ENCODE assay signal across 27 mouse cellular contexts in the genomic region with DNA sequence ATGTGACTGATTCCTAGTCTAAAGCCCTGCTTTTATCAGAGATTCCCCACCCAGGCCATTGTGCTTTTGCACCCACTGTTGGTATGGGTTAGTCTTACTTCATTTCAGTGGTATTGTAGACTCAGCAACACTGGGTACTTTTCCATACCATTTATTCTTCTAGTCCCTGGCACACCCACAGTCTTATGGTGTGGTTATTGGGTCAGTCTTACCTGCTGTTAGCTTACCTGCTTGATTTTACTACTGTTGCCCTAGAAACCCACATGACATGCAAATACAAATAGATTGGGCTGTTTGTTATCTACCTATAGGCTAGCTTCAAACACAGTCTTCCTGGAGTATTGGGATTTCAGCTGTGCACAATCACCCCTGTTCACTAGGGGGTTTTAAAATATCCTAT. TPM values are rescaled to one million over a fixed set of nuclear protein-coding genes. Genes with fewer than 3 reads are reported as not detected.
DNase-seq lines count a peak whose midpoint lies in the region; ATAC-seq and TF ChIP-seq lines count a peak whose summit lies in the region.
"Had no signal": no experiment of that assay in that cellular context is flagged by ENCODE, and none has a peak within 500 bp of the region (broad histone marks: within the 10 kb centered on the region; RNA-seq: fewer than 3 reads in every experiment).

No protein-coding gene starts in this region.

- ATAC-seq in heart, embryonic 16.5 days (replicated peaks; ENCODE audit: extremely low read depth, insufficient read depth, low FRiP score): no peak
- ATAC-seq in heart, embryonic 12.5 days (ENCODE audit: insufficient number of reproducible peaks, low FRiP score): no peak
- ATAC-seq in intestine, embryonic 16.5 days: peak; percentile 54
- ATAC-seq in stomach, embryonic 15.5 days (ENCODE audit: insufficient read depth, low FRiP score, low read depth): no peak
- ATAC-seq in megakaryocyte-erythroid progenitor cell, adult 5-6 weeks (replicated peaks; ENCODE audit: low FRiP score, low TSS enrichment, poor library complexity, severe bottlenecking): no peak
- ATAC-seq in hindbrain, postnatal 0 days: no peak
- ATAC-seq: forebrain, embryonic 13.5 days; midbrain, embryonic 16.5 days had no signal

- H3K27ac ChIP-seq in heart, embryonic 16.5 days (ENCODE audit: low read length): 0 out of 2 replicates have a peak overlapping the region, but pooled peaks have one; percentile 16
- H3K27ac ChIP-seq in heart, embryonic 12.5 days (ENCODE audit: poor library complexity, severe bottlenecking): no peak overlapping the region; the same call in 1 of the 2 replicates
- peak overlapping the region; percentile 8; the same call in 1 of the 2 replicates for H3K27ac ChIP-seq in embryonic fibroblast, embryonic 13.5 days (ENCODE audit: insufficient read depth, low read length)
- no peak overlapping the region for H3K27ac ChIP-seq in intestine, embryonic 16.5 days (ENCODE audit: low read length)
- H3K27ac ChIP-seq in stomach, embryonic 15.5 days: peak overlapping the region; percentile 63
- H3K27ac ChIP-seq in hindbrain, postnatal 0 days: no peak overlapping the region
- H3K27ac ChIP-seq: embryonic facial prominence, embryonic 13.5 days; forebrain, embryonic 13.5 days; heart, embryonic 13.5 days; hindbrain, embryonic 14.5 days; lung, embryonic 15.5 days had no signal

- TF ChIP-seq CTCF in embryonic fibroblast, embryonic 13.5 days (IDR thresholded peaks at IDR 0.05; ENCODE audit: borderline replicate concordance, insufficient read depth, low read length): no peak
- TF ChIP-seq CTCF in hindbrain, postnatal 0 days (IDR thresholded peaks at IDR 0.05; ENCODE audit: low read depth): no peak

- TF ChIP-seq POLR2A in embryonic fibroblast, embryonic 13.5 days (IDR thresholded peaks at IDR 0.05; ENCODE audit: low read depth, low read length): no peak

- no peaks in the 10 kb centered on the region for H3K27me3 ChIP-seq in heart, embryonic 16.5 days (ENCODE audit: control insufficient read depth, insufficient read depth, low read length)
- H3K27me3 ChIP-seq in heart, embryonic 12.5 days (replicated peaks): no peaks in the 10 kb centered on the region
- no peaks in the 10 kb centered on the region for H3K27me3 ChIP-seq in intestine, embryonic 16.5 days (replicated peaks; ENCODE audit: control insufficient read depth, insufficient read depth, low read length)
- H3K27me3 ChIP-seq in stomach, embryonic 15.5 days (replicated peaks): no peaks in the 10 kb centered on the region
- no peaks in the 10 kb centered on the region for H3K27me3 ChIP-seq in hindbrain, postnatal 0 days (ENCODE audit: insufficient read depth, low read length)
- H3K27me3 ChIP-seq: CH12.LX; embryonic facial prominence, embryonic 13.5 days; forebrain, embryonic 13.5 days; heart, embryonic 13.5 days; lung, embryonic 15.5 days had no signal

- no peaks in the 10 kb centered on the region for H3K9me3 ChIP-seq in heart, embryonic 16.5 days (replicated peaks; ENCODE audit: control insufficient read depth, low read length)
- H3K9me3 ChIP-seq in heart, embryonic 12.5 days (replicated peaks): no peaks in the 10 kb centered on the region
- no peaks in the 10 kb centered on the region for H3K9me3 ChIP-seq in intestine, embryonic 16.5 days (ENCODE audit: control insufficient read depth, low read length)
- no peaks in the 10 kb centered on the region for H3K9me3 ChIP-seq in stomach, embryonic 15.5 days
- H3K9me3 ChIP-seq in hindbrain, postnatal 0 days (ENCODE audit: low read length): no peaks in the 10 kb centered on the region
- H3K9me3 ChIP-seq: embryonic facial prominence, embryonic 13.5 days; forebrain, embryonic 13.5 days; heart, embryonic 13.5 days; lung, embryonic 15.5 days had no signal

- no peak overlapping the region for H3K4me3 ChIP-seq in heart, embryonic 16.5 days (ENCODE audit: low read length)
- H3K4me3 ChIP-seq in heart, embryonic 12.5 days: no peak overlapping the region
- H3K4me3 ChIP-seq in embryonic fibroblast, embryonic 13.5 days (ENCODE audit: insufficient read depth, low read length): no peak overlapping the region
- H3K4me3 ChIP-seq in intestine, embryonic 16.5 days (ENCODE audit: low read length): no peak overlapping the region
- no peak overlapping the region for H3K4me3 ChIP-seq in stomach, embryonic 15.5 days (replicated peaks)
- H3K4me3 ChIP-seq in hindbrain, postnatal 0 days (ENCODE audit: low read length): no peak overlapping the region
- H3K4me3 ChIP-seq: embryonic facial prominence, embryonic 13.5 days; forebrain, embryonic 13.5 days; heart, embryonic 13.5 days; lung, embryonic 15.5 days had no signal

- H3K9ac ChIP-seq in heart, embryonic 16.5 days (ENCODE audit: low read length): no peak overlapping the region
- no peak overlapping the region for H3K9ac ChIP-seq in heart, embryonic 12.5 days
- no peak overlapping the region for H3K9ac ChIP-seq in intestine, embryonic 16.5 days (ENCODE audit: low read depth, low read length)
- H3K9ac ChIP-seq in stomach, embryonic 15.5 days: no peak overlapping the region
- no peak overlapping the region for H3K9ac ChIP-seq in hindbrain, postnatal 0 days (replicated peaks; ENCODE audit: low read length)
- H3K9ac ChIP-seq: embryonic facial prominence, embryonic 13.5 days; forebrain, embryonic 13.5 days; heart, embryonic 13.5 days; hindbrain, embryonic 14.5 days; lung, embryonic 15.5 days had no signal

- no peaks in the 10 kb centered on the region for H3K36me3 ChIP-seq in heart, embryonic 16.5 days (ENCODE audit: control insufficient read depth, insufficient read depth)
- 0 out of 2 replicates have a peak, but pooled peaks cover 3% of the 10 kb centered on the region for H3K36me3 ChIP-seq in heart, embryonic 12.5 days
- no peaks in the 10 kb centered on the region for H3K36me3 ChIP-seq in intestine, embryonic 16.5 days (ENCODE audit: control insufficient read depth, insufficient read depth, low read length)
- H3K36me3 ChIP-seq in stomach, embryonic 15.5 days: no peaks in the 10 kb centered on the region
- H3K36me3 ChIP-seq in hindbrain, postnatal 0 days (ENCODE audit: insufficient read depth, low read length): no peaks in the 10 kb centered on the region
- H3K36me3 ChIP-seq: embryonic facial prominence, embryonic 13.5 days; lung, embryonic 15.5 days had no signal

- H3K4me2 ChIP-seq in heart, embryonic 16.5 days (ENCODE audit: low read depth, low read length): no peak overlapping the region
- no peak overlapping the region for H3K4me2 ChIP-seq in heart, embryonic 12.5 days
- H3K4me2 ChIP-seq in intestine, embryonic 16.5 days (ENCODE audit: low read depth, low read length): no peak overlapping the region
- H3K4me2 ChIP-seq in stomach, embryonic 15.5 days: no peak overlapping the region
- H3K4me2 ChIP-seq in hindbrain, postnatal 0 days (ENCODE audit: low read depth, low read length): no peak overlapping the region
- H3K4me2 ChIP-seq: embryonic facial prominence, embryonic 13.5 days; forebrain, embryonic 13.5 days; heart, embryonic 13.5 days; hindbrain, embryonic 14.5 days; liver, embryonic 11.5 days; lung, embryonic 15.5 days; midbrain, embryonic 11.5 days had no signal

- DNase-seq in hindbrain, postnatal 0 days (ENCODE audit: low spot score): no peak
- DNase-seq in kidney, adult 18-20 months: no peak
- DNase-seq: adrenal gland, adult 8-10 months; cerebellum, adult 8-10 months; embryo, embryonic 11 days; gastrocnemius, postnatal 14 days; kidney, postnatal 14 days; left cerebral cortex, postnatal 4 days; right cerebral cortex, adult 18-20 months; spleen, adult 18-20 months had no signal

- H3K4me1 ChIP-seq in heart, embryonic 16.5 days (ENCODE audit: control insufficient read depth, insufficient read depth, low read length): peaks cover 47% of the 10 kb centered on the region
- peaks cover 62% of the 10 kb centered on the region for H3K4me1 ChIP-seq in heart, embryonic 12.5 days (replicated peaks)
- H3K4me1 ChIP-seq in embryonic fibroblast, embryonic 13.5 days (ENCODE audit: control insufficient read depth, insufficient read depth, low read length): peaks cover 6% of the 10 kb centered on the region; the same call in 1 of the 2 replicates
- peaks cover 12% of the 10 kb centered on the region for H3K4me1 ChIP-seq in intestine, embryonic 16.5 days (ENCODE audit: control insufficient read depth, insufficient read depth, low read length)
- no peaks in the 10 kb centered on the region for H3K4me1 ChIP-seq in stomach, embryonic 15.5 days
- no peaks in the 10 kb centered on the region for H3K4me1 ChIP-seq in hindbrain, postnatal 0 days (ENCODE audit: insufficient read depth, low read length)
- H3K4me1 ChIP-seq: forebrain, embryonic 13.5 days had no signal

RNA-seq across cellular contexts. Expression of a gene that starts 22.3 kb away (rescaled TPM):
- polyA plus RNA-seq in heart, embryonic 16.5 days (2015; fragmentation: Nextera tagmentation; extraction: Ambion mirVana): 28.9 and 30.3 TPM in 2 replicates
- 50.6 and 52.7 TPM in 2 replicates for polyA plus RNA-seq in heart, embryonic 12.5 days (2016; fragmentation: Nextera tagmentation; extraction: Ambion mirVana)
- 24.3 and 25.7 TPM in 2 replicates for polyA plus RNA-seq in embryonic fibroblast, embryonic 13.5 days (2011; ENCODE audit: insufficient read length, low read depth, missing spikeins)
- polyA plus RNA-seq in intestine, embryonic 16.5 days (2015; fragmentation: Nextera tagmentation; extraction: Ambion mirVana): 17.1 and 17.9 TPM in 2 replicates
- 20.6 and 21.3 TPM in 2 replicates for polyA plus RNA-seq in stomach, embryonic 15.5 days (2015; fragmentation: Nextera tagmentation; extraction: Ambion mirVana)
- total RNA-seq in megakaryocyte-erythroid progenitor cell, adult 5-6 weeks (2014; fragmentation: Nextera tagmentation): 2.7 and 4.5 TPM in 2 replicates
- total RNA-seq in megakaryocyte-erythroid progenitor cell, adult 5-6 weeks (2017): 3.4 and 6.6 TPM in 2 replicates
- total RNA-seq in hindbrain, postnatal 0 days (2014; rRNA removed): 4.5 and 5.0 TPM in 2 replicates
- 12.3 and 14.4 TPM in 2 replicates for polyA plus RNA-seq in hindbrain, postnatal 0 days (2015; fragmentation: Nextera tagmentation; extraction: Ambion mirVana)

RNA-seq across cellular contexts. Expression of a gene that starts 48.8 kb away (rescaled TPM):
- polyA plus RNA-seq in heart, embryonic 16.5 days (2015; fragmentation: Nextera tagmentation; extraction: Ambion mirVana): 2.8 and 2.9 TPM in 2 replicates
- 3.1 and 3.5 TPM in 2 replicates for polyA plus RNA-seq in heart, embryonic 12.5 days (2016; fragmentation: Nextera tagmentation; extraction: Ambion mirVana)
- polyA plus RNA-seq in embryonic fibroblast, embryonic 13.5 days (2011; ENCODE audit: insufficient read length, low read depth, missing spikeins): 13.7 and 14.5 TPM in 2 replicates
- polyA plus RNA-seq in intestine, embryonic 16.5 days (2015; fragmentation: Nextera tagmentation; extraction: Ambion mirVana): 2.3 and 2.6 TPM in 2 replicates
- 8.2 and 8.4 TPM in 2 replicates for polyA plus RNA-seq in stomach, embryonic 15.5 days (2015; fragmentation: Nextera tagmentation; extraction: Ambion mirVana)
- total RNA-seq in megakaryocyte-erythroid progenitor cell, adult 5-6 weeks (2014; fragmentation: Nextera tagmentation): not detected in 2 replicates
- not detected in 2 replicates for total RNA-seq in megakaryocyte-erythroid progenitor cell, adult 5-6 weeks (2017)
- 2.0 and 3.9 TPM in 2 replicates for total RNA-seq in hindbrain, postnatal 0 days (2014; rRNA removed)
- 3.8 and 4.1 TPM in 2 replicates for polyA plus RNA-seq in hindbrain, postnatal 0 days (2015; fragmentation: Nextera tagmentation; extraction: Ambion mirVana)
- total RNA-seq: CH12.LX; hematopoietic stem cell, adult 5-6 weeks; megakaryocyte progenitor cell, adult 5-6 weeks had no signal

Comparison
In these comparisons a context has a peak if more than half of its experiments do, and no peak if none do; other contexts are left out.
1. H3K27ac ChIP-seq: peak in heart, embryonic 16.5 days (single experiment), embryonic fibroblast, embryonic 13.5 days (single experiment) and stomach, embryonic 15.5 days (single experiment); none in heart, embryonic 12.5 days (single experiment), intestine, embryonic 16.5 days (single experiment) and hindbrain, postnatal 0 days (single experiment).